In genomic region chr14:74945266-74946215, GRCm38 (mm10) we compare ENCODE assay signal across 8 mouse cellular contexts. TPM values are rescaled to one million over a fixed set of nuclear protein-coding genes. Genes with fewer than 3 reads are reported as not detected.
DNase-seq lines count a peak whose midpoint lies in the region; TF ChIP-seq lines count a peak whose summit lies in the region.

No protein-coding gene starts in this region.

- peaks cover 66% of the 10 kb centered on the region for H3K79me2 ChIP-seq in macrophage (ENCODE audit: inconsistent target)

- no peaks in the 10 kb centered on the region for H3K27me3 ChIP-seq in E14TG2a.4 (ENCODE audit: insufficient read depth, low read length)
- H3K27me3 ChIP-seq in hindbrain, embryonic 10.5 days (ENCODE audit: insufficient read depth, poor library complexity, severe bottlenecking): no peaks in the 10 kb centered on the region

- H3K36me3 ChIP-seq in E14TG2a.4 (ENCODE audit: insufficient read depth, low read length) (0 out of 2 replicates have a peak, but pooled peaks cover 6% of the 10 kb centered on the region), macrophage (ENCODE audit: inconsistent target) (no peaks in the 10 kb centered on the region)
- peaks cover 9% of the 10 kb centered on the region; the same call in 1 of the 2 replicates for H3K36me3 ChIP-seq in hindbrain, embryonic 10.5 days

- H3K27ac ChIP-seq in gastrocnemius, adult 2 months: peak overlapping the region; percentile 91
- H3K27ac ChIP-seq in hindbrain, embryonic 10.5 days: no peak overlapping the region
- H3K27ac ChIP-seq in macrophage: 0 out of 2 replicates have a peak overlapping the region, but pooled peaks have one; percentile 41

- DNase-seq in gastrocnemius, adult 2 months: no peak
- no peak for DNase-seq in gastrocnemius, postnatal 14 days
- DNase-seq in hindbrain, embryonic 10.5 days (ENCODE audit: low spot score): no peak
- no peak for DNase-seq in embryo, embryonic 10 days (ENCODE audit: low spot score)
- no peak for DNase-seq in cerebellum, adult 9-11 months
- DNase-seq in cerebellum, adult 18-20 months: no peak

- intact Hi-C loops in gastrocnemius, adult 2 months (cut with DNase I): loop anchor here (5.0 kb wide), 3 partner anchors 33 to 158 kb away; no protein-coding TSS in a partner anchor
- intact Hi-C loops in gastrocnemius, postnatal 14 days (cut with DNase I; ENCODE audit: low total_unique reads): loop anchor here (10.0 kb wide), 1 partner anchor 151 kb away; no protein-coding TSS in a partner anchor

- no peaks in the 10 kb centered on the region for H3K9me3 ChIP-seq in E14TG2a.4 (ENCODE audit: low read length)
- no peaks in the 10 kb centered on the region for H3K9me3 ChIP-seq in hindbrain, embryonic 10.5 days

- no peak for TF ChIP-seq CTCF in gastrocnemius, adult 2 months (IDR thresholded peaks at IDR 0.05)
- no peak for TF ChIP-seq CTCF in E14TG2a.4 (conservative IDR thresholded peaks at IDR 0.05; ENCODE audit: low read length)

- WGBS in hindbrain, embryonic 10.5 days: 87% methylated on average over 11 of the region's 11 CpGs
- 38% methylated on average over 10 of the region's 11 CpGs for WGBS in macrophage (ENCODE audit: missing documents)

- H3K4me3 ChIP-seq in gastrocnemius, adult 2 months: peak overlapping the region; percentile 99
- H3K4me3 ChIP-seq in E14TG2a.4 (replicated peaks; ENCODE audit: low read length) (peak overlapping the region; percentile 93; the same call in 1 of the 2 replicates), macrophage (ENCODE audit: inconsistent target) (peak overlapping the region; percentile 61)
- H3K4me3 ChIP-seq in hindbrain, embryonic 10.5 days: peak overlapping the region; percentile 89

- peaks cover 45% of the 10 kb centered on the region for H3K4me1 ChIP-seq in E14TG2a.4 (replicated peaks; ENCODE audit: low read depth, low read length)
- H3K4me1 ChIP-seq in hindbrain, embryonic 10.5 days (replicated peaks): peaks cover 25% of the 10 kb centered on the region

RNA-seq across cellular contexts. Expression of gene Lrch1, which starts 2.1 kb away (rescaled TPM):
- total RNA-seq in gastrocnemius, adult 2 months (2021): 1 to 10 TPM; 3.0 to 4.4 TPM
- 1 to 10 TPM; 5.5 to 6.6 TPM for total RNA-seq in gastrocnemius, postnatal 14 days (2021)
- 6.8 and 8.2 TPM in 2 replicates for polyA plus RNA-seq in hindbrain, embryonic 10.5 days (2016; fragmentation: Nextera tagmentation; extraction: Ambion mirVana)
- 100 to 1,000 TPM in 2 of 26 experiments, 10 to 100 TPM in 24; 24.6 to 189 (median 55.7) TPM for total RNA-seq in macrophage (2018; cell fraction: chromatin; rRNA removed)
- 10 to 100 TPM; 11.5 to 21.4 (median 16.2) TPM for total RNA-seq in macrophage (2018; cell fraction: cytosol; rRNA removed)
- total RNA-seq in macrophage (2018; cell fraction: nucleus; rRNA removed): 100 to 1,000 TPM in 1 of 26 experiments, 10 to 100 TPM in 25; 21.1 to 118 (median 40.9) TPM
- 10.1 to 12.0 TPM (median 11.9 TPM) in 3 replicates for polyA plus RNA-seq in macrophage (2018)
